ENCODE assay signal across 8 mouse cellular contexts in genomic region chr6:120836389-120837151, GRCm38 (mm10). TPM values are rescaled to one million over a fixed set of nuclear protein-coding genes. Genes with fewer than 3 reads are reported as not detected.
A peak's percentile ranks its signal among the peaks of the same experiment; 100 is the strongest.
DNase-seq lines count a peak whose midpoint lies in the region; ATAC-seq and TF ChIP-seq lines count a peak whose summit lies in the region.

No protein-coding gene starts in this region.

- H3K4me2 ChIP-seq in hindbrain, embryonic 13.5 days = peak overlapping the region; percentile 74
- peak overlapping the region; percentile 85 for H3K4me2 ChIP-seq in liver, embryonic 16.5 days (ENCODE audit: low read depth, low read length)
- peak overlapping the region; percentile 74 for H3K4me2 ChIP-seq in stomach, embryonic 14.5 days (replicated peaks; ENCODE audit: low read depth, low read length)

- no peak for DNase-seq in cerebellum, adult 2 months
- DNase-seq in cerebellum, adult 9-11 months = no peak
- DNase-seq in thymus, postnatal 0 days (ENCODE audit: low spot score) = peak; percentile 10
- DNase-seq in thymus, postnatal 4 days = no peak
- no peak for DNase-seq in urinary bladder, adult 18-20 months (ENCODE audit: low spot score in 2 of 2)

- peak overlapping the region; percentile 84 for H3K4me3 ChIP-seq in cerebellum, adult 2 months (replicated peaks; ENCODE audit: insufficient read depth, low read depth, low read length)
- H3K4me3 ChIP-seq in hindbrain, embryonic 13.5 days = peak overlapping the region; percentile 85
- H3K4me3 ChIP-seq in liver, embryonic 16.5 days (ENCODE audit: low read depth, low read length) = peak overlapping the region; percentile 94
- H3K4me3 ChIP-seq in stomach, embryonic 14.5 days (ENCODE audit: low read depth, low read length) = peak overlapping the region; percentile 87

- H3K27me3 ChIP-seq in cerebellum, adult 2 months (ENCODE audit: control insufficient read depth, insufficient read depth, low read length) = no peaks in the 10 kb centered on the region
- 0 out of 2 replicates have a peak, but pooled peaks cover 1% of the 10 kb centered on the region for H3K27me3 ChIP-seq in hindbrain, embryonic 13.5 days
- no peaks in the 10 kb centered on the region for H3K27me3 ChIP-seq in liver, embryonic 16.5 days (ENCODE audit: control insufficient read depth, insufficient read depth, low read depth, low read length)
- H3K27me3 ChIP-seq in stomach, embryonic 14.5 days (ENCODE audit: control insufficient read depth, insufficient read depth, low read length) = no peaks in the 10 kb centered on the region

- no peak for TF ChIP-seq CTCF in cerebellum, adult 2 months (IDR thresholded peaks at IDR 0.05; ENCODE audit: borderline replicate concordance, insufficient read depth, low read depth, low read length)

- peaks cover 8% of the 10 kb centered on the region for H3K36me3 ChIP-seq in hindbrain, embryonic 13.5 days
- H3K36me3 ChIP-seq in liver, embryonic 16.5 days (ENCODE audit: control insufficient read depth, insufficient read depth) = peaks cover 6% of the 10 kb centered on the region; the same call in 1 of the 2 replicates
- H3K36me3 ChIP-seq in stomach, embryonic 14.5 days (ENCODE audit: control insufficient read depth, insufficient read depth, low read length) = no peaks in the 10 kb centered on the region

- no peaks in the 10 kb centered on the region for H3K4me1 ChIP-seq in cerebellum, adult 2 months (ENCODE audit: control insufficient read depth, insufficient read depth, low read length)
- peaks cover 17% of the 10 kb centered on the region for H3K4me1 ChIP-seq in hindbrain, embryonic 13.5 days (replicated peaks)
- peaks cover 44% of the 10 kb centered on the region for H3K4me1 ChIP-seq in liver, embryonic 16.5 days (ENCODE audit: control insufficient read depth, low read depth, low read length)
- 0 out of 2 replicates have a peak, but pooled peaks cover 4% of the 10 kb centered on the region for H3K4me1 ChIP-seq in stomach, embryonic 14.5 days (ENCODE audit: control insufficient read depth, insufficient read depth, low read length)

- no peak for TF ChIP-seq POLR2A in cerebellum, adult 2 months (IDR thresholded peaks at IDR 0.05; ENCODE audit: borderline replicate concordance, insufficient read depth, low read length)

- peak overlapping the region; percentile 81 for H3K27ac ChIP-seq in cerebellum, adult 2 months (ENCODE audit: insufficient read depth, low read length)
- peak overlapping the region; percentile 98 for H3K27ac ChIP-seq in hindbrain, embryonic 13.5 days
- peak overlapping the region; percentile 99 for H3K27ac ChIP-seq in liver, embryonic 16.5 days (ENCODE audit: low read length)
- peak overlapping the region; percentile 96 for H3K27ac ChIP-seq in stomach, embryonic 14.5 days (ENCODE audit: low read length)

- H3K9me3 ChIP-seq in hindbrain, embryonic 13.5 days = no peaks in the 10 kb centered on the region
- H3K9me3 ChIP-seq in liver, embryonic 16.5 days (replicated peaks; ENCODE audit: control insufficient read depth, low read length) = no peaks in the 10 kb centered on the region
- H3K9me3 ChIP-seq in stomach, embryonic 14.5 days (ENCODE audit: control insufficient read depth, low read depth, low read length) = no peaks in the 10 kb centered on the region

- H3K9ac ChIP-seq in hindbrain, embryonic 13.5 days = peak overlapping the region; percentile 94
- H3K9ac ChIP-seq in liver, embryonic 16.5 days (ENCODE audit: low read depth, low read length) = peak overlapping the region; percentile 99
- peak overlapping the region; percentile 97 for H3K9ac ChIP-seq in stomach, embryonic 14.5 days (replicated peaks; ENCODE audit: low read depth, low read length)

- 2% methylated on average over 37 of the region's 37 CpGs for WGBS in cerebellum, adult 2 months
- WGBS in hindbrain, embryonic 13.5 days = 6% methylated on average over 37 of the region's 37 CpGs
- WGBS in liver, embryonic 16.5 days (ENCODE audit: insufficient replicate concordance) = under 1% methylated on average over 37 of the region's 37 CpGs
- 2% methylated on average over 30 of the region's 37 CpGs for WGBS in stomach, embryonic 14.5 days

- ATAC-seq in hindbrain, embryonic 13.5 days (ENCODE audit: low FRiP score) = peak; percentile 85
- peak; percentile 38 for ATAC-seq in liver, embryonic 16.5 days (ENCODE audit: low read depth)
- ATAC-seq in stomach, embryonic 14.5 days (ENCODE audit: insufficient number of reproducible peaks, insufficient read depth, low FRiP score, low read depth) = peak; percentile 66

RNA-seq across cellular contexts. Expression of gene Bcl2l13, which starts 0.6 kb away (rescaled TPM):
- 24.0 and 25.0 TPM in 2 replicates for polyA plus RNA-seq in cerebellum, adult 2 months (2012; rRNA removed)
- 23.2 and 25.8 TPM in 2 replicates for polyA plus RNA-seq in thymus, postnatal 0 days (2015; fragmentation: Nextera tagmentation; extraction: Ambion mirVana)
- polyA plus RNA-seq in hindbrain, embryonic 13.5 days (2015; fragmentation: Nextera tagmentation; extraction: Ambion mirVana) = 28.8 and 29.4 TPM in 2 replicates
- 34.7 and 35.7 TPM in 2 replicates for polyA plus RNA-seq in liver, embryonic 16.5 days (2015; fragmentation: Nextera tagmentation; extraction: Ambion mirVana)
- polyA plus RNA-seq in stomach, embryonic 14.5 days (2014; fragmentation: Nextera tagmentation; extraction: Ambion mirVana) = 23.9 and 29.5 TPM in 2 replicates

RNA-seq across cellular contexts. Expression of gene Atp6v1e1, which starts 14.0 kb away (rescaled TPM):
- polyA plus RNA-seq in cerebellum, adult 2 months (2012; rRNA removed) = 528 and 558 TPM in 2 replicates
- 158 and 165 TPM in 2 replicates for polyA plus RNA-seq in thymus, postnatal 0 days (2015; fragmentation: Nextera tagmentation; extraction: Ambion mirVana)
- polyA plus RNA-seq in hindbrain, embryonic 13.5 days (2015; fragmentation: Nextera tagmentation; extraction: Ambion mirVana) = 255 and 262 TPM in 2 replicates
- 171 and 172 TPM in 2 replicates for polyA plus RNA-seq in liver, embryonic 16.5 days (2015; fragmentation: Nextera tagmentation; extraction: Ambion mirVana)
- polyA plus RNA-seq in stomach, embryonic 14.5 days (2014; fragmentation: Nextera tagmentation; extraction: Ambion mirVana) = 125 and 128 TPM in 2 replicates
